Mouse (Mus musculus) kidney, adult 2 months (tissue): ENCODE results near the gene Olfr699.

ENCODE experiments used
- CTCF ChIP-seq: fragments of 200-500 bp; conservative IDR thresholded peaks from 2 replicates; pipeline ENCODE4 v1.5.1; 2011; ENCODE audit warnings: low read depth, mild to moderate bottlenecking, control low read depth, low read length, moderate library complexity, mixed read lengths; ENCODE audit not compliant: insufficient read depth, insufficient read length
- POLR2A ChIP-seq: fragments of 200-500 bp; IDR thresholded peaks from one replicate; pipeline ENCODE4 v1.6.1; 2011; ENCODE audit warnings: low read depth, low read length, control low read depth

GRCm38 (mm10) chr7:106818414-106818813 is 25.4 kb upstream of the Olfr699 start:
- TF ChIP-seq CTCF, result no peak
- no peak for TF ChIP-seq POLR2A
